Mouse (Mus musculus) bone marrow, adult 2 months (tissue): ENCODE results near the gene Cyp3a13.

Experiments
- CTCF ChIP-seq: fragments of 200-500 bp; IDR thresholded peaks from 2 replicates; pipeline ENCODE4 v1.5.1; 2011; ENCODE audit warnings: low read length, control low read depth; ENCODE audit not compliant: control insufficient read depth, insufficient read depth
- POLR2A ChIP-seq: fragments of 200-500 bp; IDR thresholded peaks from 2 replicates; pipeline ENCODE4 v1.6.1; 2011; ENCODE audit warnings: low read depth, mild to moderate bottlenecking, control low read depth, low read length, borderline replicate concordance; ENCODE audit not compliant: control insufficient read depth

DNA sequence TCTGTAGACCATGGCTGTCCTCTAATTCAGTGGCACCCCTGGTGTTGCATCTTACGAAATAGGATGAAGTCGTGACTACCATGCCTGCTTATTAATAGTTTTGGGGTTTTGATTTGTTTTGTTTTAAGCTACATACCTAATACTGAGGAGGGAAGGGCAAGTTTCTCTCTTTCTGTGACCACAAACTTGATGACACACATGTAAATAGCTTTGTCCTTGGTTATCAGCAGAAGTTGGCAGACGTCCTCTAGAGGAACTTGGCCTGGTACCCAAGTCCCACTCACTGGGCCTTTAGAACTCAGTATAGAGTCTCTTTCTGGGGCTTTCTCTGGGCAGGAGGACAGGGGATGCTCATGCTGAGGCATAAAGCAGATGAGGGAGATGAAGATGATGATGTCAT is 38.1 kb downstream of the Cyp3a13 start:
- TF ChIP-seq CTCF, result no peak
- TF ChIP-seq POLR2A, result no peak
